In the genomic region with DNA sequence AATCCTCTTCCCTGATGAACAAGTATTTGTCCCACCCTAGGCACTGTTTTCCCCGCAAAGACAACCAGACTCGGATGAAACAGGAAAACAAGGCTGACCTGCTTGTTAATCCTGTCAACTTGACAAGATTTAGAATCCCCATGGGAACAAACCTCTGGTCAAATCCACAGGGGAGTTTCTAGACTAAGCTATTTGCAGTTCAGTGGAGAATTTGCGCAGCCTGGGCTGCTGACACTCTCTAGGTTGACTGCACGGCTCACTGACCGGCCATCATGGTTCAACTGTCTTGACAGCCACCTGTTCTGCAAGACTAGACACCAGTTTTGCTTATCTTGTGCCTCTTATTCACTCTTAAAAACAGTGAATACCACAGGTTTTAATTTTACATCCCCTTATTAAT, we compare ENCODE assay signal across 17 mouse cellular contexts. TPM values are rescaled to one million over a fixed set of nuclear protein-coding genes. Genes with fewer than 3 reads are reported as not detected.
DNase-seq lines count a peak whose midpoint lies in the region; ATAC-seq and TF ChIP-seq lines count a peak whose summit lies in the region.
"Had no signal": no experiment of that assay in that cellular context is flagged by ENCODE, and none has a peak within 500 bp of the region (broad histone marks: within the 10 kb centered on the region; RNA-seq: fewer than 3 reads in every experiment).

No protein-coding gene starts in this region.

- H3K79me2 ChIP-seq in heart, adult 2 months (replicated peaks; ENCODE audit: control insufficient read depth, insufficient read depth, low read length), result peaks cover 2% of the 10 kb centered on the region; the same call in 1 of the 2 replicates

- H3K9ac ChIP-seq in embryonic facial prominence, embryonic 14.5 days (ENCODE audit: low read depth, low read length), result no peak overlapping the region
- no peak overlapping the region for H3K9ac ChIP-seq in heart, adult 2 months (ENCODE audit: low read depth, low read length)
- H3K9ac ChIP-seq: intestine, embryonic 15.5 days; midbrain, embryonic 13.5 days had no signal

- intact Hi-C loops in heart, adult 2 months (cut with DNase I), result loop anchor here (2.0 to 10.0 kb wide), 4 partner anchors 14 to 224 kb away; partner anchors contain the start of genes Cbr1, Chaf1b and Dop1b

- H3K4me1 ChIP-seq in embryonic facial prominence, embryonic 14.5 days (ENCODE audit: control insufficient read depth, insufficient read depth, low read length), result peaks cover 10% of the 10 kb centered on the region
- H3K4me1 ChIP-seq in heart, adult 2 months (ENCODE audit: control insufficient read depth, insufficient read depth, low read length), result peaks cover 5% of the 10 kb centered on the region
- peaks cover 4% of the 10 kb centered on the region; the same call in 1 of the 2 replicates for H3K4me1 ChIP-seq in thymus, adult 2 months (replicated peaks; ENCODE audit: control insufficient read depth, insufficient read depth, low read length)

- H3K4me3 ChIP-seq in embryonic facial prominence, embryonic 14.5 days (ENCODE audit: low read depth, low read length), result no peak overlapping the region
- H3K4me3 ChIP-seq in heart, adult 2 months, result no peak overlapping the region
- H3K4me3 ChIP-seq in thymus, adult 2 months (ENCODE audit: control insufficient read depth, insufficient read depth, low read length), result no peak overlapping the region
- H3K4me3 ChIP-seq: intestine, embryonic 15.5 days had no signal

- H3K27me3 ChIP-seq in embryonic facial prominence, embryonic 14.5 days (replicated peaks; ENCODE audit: control insufficient read depth, insufficient read depth, low read length), result no peaks in the 10 kb centered on the region
- no peaks in the 10 kb centered on the region for H3K27me3 ChIP-seq in heart, adult 2 months (ENCODE audit: control insufficient read depth, insufficient read depth, low read length)
- no peaks in the 10 kb centered on the region for H3K27me3 ChIP-seq in thymus, adult 2 months (ENCODE audit: control insufficient read depth, insufficient read depth, low read length)
- H3K27me3 ChIP-seq: heart, embryonic 13.5 days; intestine, embryonic 15.5 days had no signal

- no peak for TF ChIP-seq EP300 in heart, adult 2 months (IDR thresholded peaks at IDR 0.05; ENCODE audit: insufficient read depth, low read depth, low read length)

- no peaks in the 10 kb centered on the region for H3K36me3 ChIP-seq in embryonic facial prominence, embryonic 14.5 days (ENCODE audit: control insufficient read depth, insufficient read depth, low read length)
- H3K36me3 ChIP-seq in heart, adult 2 months (ENCODE audit: control insufficient read depth, insufficient read depth, low read length), result peaks cover 6% of the 10 kb centered on the region
- H3K36me3 ChIP-seq in thymus, adult 2 months (ENCODE audit: control insufficient read depth, insufficient read depth, low read length), result no peaks in the 10 kb centered on the region
- H3K36me3 ChIP-seq: heart, embryonic 13.5 days; intestine, embryonic 15.5 days; midbrain, embryonic 13.5 days had no signal

- no peak for ATAC-seq in embryonic facial prominence, embryonic 14.5 days (ENCODE audit: low read depth)

- H3K9me3 ChIP-seq in embryonic facial prominence, embryonic 14.5 days (ENCODE audit: control insufficient read depth, low read length), result no peaks in the 10 kb centered on the region
- H3K9me3 ChIP-seq: heart, embryonic 13.5 days; intestine, embryonic 15.5 days; liver, embryonic 15.5 days; midbrain, embryonic 13.5 days had no signal

- no peak overlapping the region for H3K27ac ChIP-seq in embryonic facial prominence, embryonic 14.5 days (replicated peaks; ENCODE audit: low read depth, low read length)
- no peak overlapping the region for H3K27ac ChIP-seq in heart, adult 2 months
- no peak overlapping the region for H3K27ac ChIP-seq in thymus, adult 2 months (ENCODE audit: control insufficient read depth, insufficient read depth, low read length)
- H3K27ac ChIP-seq: intestine, embryonic 15.5 days; midbrain, embryonic 13.5 days had no signal

- peak; percentile 52 to 61 for DNase-seq in spleen, postnatal 36 days (ENCODE audit: low spot score in 2 of 2)
- no peak for DNase-seq in spleen, postnatal 14 days (ENCODE audit: low spot score in 2 of 2)
- peak; percentile 27 for DNase-seq in embryonic facial prominence, embryonic 14.5 days (ENCODE audit: low spot score)
- peak; percentile 54 for DNase-seq in kidney, postnatal 14 days
- DNase-seq in layer of hippocampus, postnatal 14 days (ENCODE audit: low spot score in 2 of 2), result no peak
- DNase-seq in right cerebral cortex, postnatal 36 days (ENCODE audit: low spot score in 2 of 2), result no peak
- no peak for DNase-seq in heart, adult 2 months
- no peak for DNase-seq in thymus, adult 2 months
- DNase-seq: adrenal gland, adult 8-10 months; cerebellum, postnatal 25 days; forebrain, postnatal 0 days; gastrocnemius, postnatal 36 days; thymus, adult 18-20 months had no signal

- WGBS in embryonic facial prominence, embryonic 14.5 days, result 52% methylated on average over 5 of the region's 5 CpGs
- 73% methylated on average over 5 of the region's 5 CpGs for WGBS in heart, adult 2 months
- 91% methylated on average over 5 of the region's 5 CpGs for WGBS in thymus, adult 2 months

- no peak for TF ChIP-seq POLR2A in heart, adult 2 months (IDR thresholded peaks at IDR 0.05; ENCODE audit: insufficient read depth, low read depth, low read length)
- no peak for TF ChIP-seq POLR2A in thymus, adult 2 months (IDR thresholded peaks at IDR 0.05; ENCODE audit: control insufficient read depth, extremely low read depth, insufficient read depth, low read length, poor library complexity)

- TF ChIP-seq CTCF in heart, adult 2 months (IDR thresholded peaks at IDR 0.05), result no peak
- TF ChIP-seq CTCF in thymus, adult 2 months (IDR thresholded peaks at IDR 0.05; ENCODE audit: borderline replicate concordance, control insufficient read depth, extremely low read depth, insufficient read depth, low read length, poor library complexity), result no peak

- no peak overlapping the region for H3K4me2 ChIP-seq in embryonic facial prominence, embryonic 14.5 days (ENCODE audit: low read depth, low read length)

RNA-seq across cellular contexts. Expression of gene Morc3, which starts 1.0 kb away (rescaled TPM):
- 31.1 and 32.1 TPM in 2 replicates for polyA plus RNA-seq in embryonic facial prominence, embryonic 14.5 days (2014; fragmentation: Nextera tagmentation; extraction: Ambion mirVana)
- 10 to 100 TPM; 32.1 to 36.1 TPM for total RNA-seq in layer of hippocampus, postnatal 14 days (2021)
- 10 to 100 TPM; 15.3 to 17.3 TPM for total RNA-seq in heart, adult 2 months (2021)
- polyA plus RNA-seq in heart, adult 2 months (2012; rRNA removed), result 4.8 and 11.7 TPM in 2 replicates
- 16.7 and 17.4 TPM in 2 replicates for polyA plus RNA-seq in thymus, adult 2 months (2012; rRNA removed)

RNA-seq across cellular contexts. Expression of gene Chaf1b, which starts 52.8 kb away (rescaled TPM):
- polyA plus RNA-seq in embryonic facial prominence, embryonic 14.5 days (2014; fragmentation: Nextera tagmentation; extraction: Ambion mirVana), result 51.8 and 64.1 TPM in 2 replicates
- total RNA-seq in layer of hippocampus, postnatal 14 days (2021), result 1 to 10 TPM; 1.3 to 2.0 TPM
- total RNA-seq in heart, adult 2 months (2021), result 1 to 10 TPM in 1 of 2 experiments, under 1 TPM in 1; 0.70 to 1.4 TPM
- polyA plus RNA-seq in heart, adult 2 months (2012; rRNA removed), result 0.38 and 0.55 TPM in 2 replicates
- polyA plus RNA-seq in thymus, adult 2 months (2012; rRNA removed), result 28.8 and 34.3 TPM in 2 replicates

Comparison
In these comparisons a context has a peak if more than half of its experiments do, and no peak if none do; other contexts are left out.
1. DNase-seq: peak in spleen, postnatal 36 days (2 of 2), embryonic facial prominence, embryonic 14.5 days (single experiment) and kidney, postnatal 14 days (single experiment); none in spleen, postnatal 14 days (0 of 2), layer of hippocampus, postnatal 14 days (0 of 2), right cerebral cortex, postnatal 36 days (0 of 2), heart, adult 2 months (0 of 2) and thymus, adult 2 months (single experiment).
2. RNA of gene Chaf1b, which starts 52.8 kb away (polyA plus RNA-seq): 51.8 to 64.1 TPM in embryonic facial prominence, embryonic 14.5 days and 28.8 to 34.3 TPM in thymus, adult 2 months; 0.38 to 0.55 TPM in heart, adult 2 months; every median in the first group is over 10 times any median in the second.